Mouse (Mus musculus): ENCODE measurements around the gene Bspry.

GRCm38 (mm10) chr4:62468158-62468557 lies 11.7 kb upstream of the Bspry start:
- TF ChIP-seq CTCF (IDR thresholded peaks at IDR 0.05; ENCODE audit: borderline replicate concordance, control insufficient read depth, extremely low read depth, insufficient read depth, low read length, poor library complexity), result no peak
- no peak for TF ChIP-seq POLR2A (IDR thresholded peaks at IDR 0.05; ENCODE audit: control insufficient read depth, extremely low read depth, insufficient read depth, low read length, poor library complexity)

All from thymus, adult 2 months (tissue).